Mouse (Mus musculus): ENCODE data around the gene Gm15155.
"Not testable (repeated sequence)": the region's sequence is repeated elsewhere in the genome, so short reads cannot be mapped to it uniquely, and the experiment has no call there.

Gene Gm15155

DNA sequence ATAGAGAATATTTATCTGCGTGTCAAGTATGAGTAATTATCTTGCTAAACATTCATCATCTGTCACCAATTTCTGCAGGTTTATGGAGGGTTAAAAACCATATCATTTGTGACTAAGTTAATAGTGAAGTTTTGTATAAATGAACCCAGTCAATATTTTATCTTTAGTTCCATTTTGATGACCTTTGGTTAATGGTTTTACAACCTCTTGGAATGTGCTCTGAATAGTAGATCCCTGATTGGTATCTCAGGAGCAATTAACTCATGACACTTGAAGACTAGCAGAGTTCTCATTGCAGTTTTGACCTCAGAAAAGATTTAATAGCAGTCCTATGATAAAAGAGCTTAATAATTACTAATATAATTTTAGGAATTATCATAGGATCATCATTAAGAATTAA, 385.2 kb downstream of the Gm15155 start:
- no peak for DNase-seq (ENCODE audit: low spot score in 2 of 2)

DNA sequence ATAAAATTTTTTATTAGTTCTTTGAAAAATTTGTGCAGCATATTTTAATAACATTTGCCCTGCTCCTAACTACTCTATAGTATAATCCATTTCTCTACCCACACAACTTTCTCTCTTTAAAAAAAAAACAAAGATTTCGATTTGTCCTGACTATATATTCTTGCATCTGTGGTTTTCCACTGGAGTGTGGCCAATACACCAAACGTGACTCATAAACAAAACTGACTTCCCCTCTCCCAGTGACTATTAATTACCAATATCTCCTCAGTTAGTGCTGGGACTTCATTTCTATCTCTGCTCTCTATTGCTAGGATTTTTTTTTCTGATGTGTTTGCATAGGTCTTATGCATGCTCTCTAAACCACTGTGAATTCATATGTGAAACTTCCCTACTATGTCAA, 531.2 kb downstream of the Gm15155 start:
- no peak for DNase-seq (ENCODE audit: low spot score in 2 of 2)

DNA sequence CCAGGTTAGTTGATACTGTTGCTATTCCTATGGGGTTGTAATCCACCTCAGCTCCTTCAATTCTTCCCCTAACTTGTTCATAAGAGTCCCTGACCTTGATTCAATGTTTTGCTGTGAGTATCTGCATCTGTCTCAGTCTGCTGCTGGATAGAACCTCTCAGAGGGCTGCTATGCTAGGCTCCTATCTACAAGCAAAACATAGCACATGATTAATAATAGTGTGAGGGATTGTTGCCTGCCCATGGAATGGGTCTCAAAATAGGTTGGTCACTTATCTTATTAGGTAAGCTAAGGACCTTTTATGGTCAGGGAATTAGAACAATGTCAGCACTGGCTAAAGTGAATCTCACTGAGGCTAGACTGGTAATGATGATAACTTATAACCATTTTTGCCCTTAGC, 547.0 kb downstream of the Gm15155 start:
- DNase-seq (ENCODE audit: low spot score in 2 of 2), result no peak

DNA sequence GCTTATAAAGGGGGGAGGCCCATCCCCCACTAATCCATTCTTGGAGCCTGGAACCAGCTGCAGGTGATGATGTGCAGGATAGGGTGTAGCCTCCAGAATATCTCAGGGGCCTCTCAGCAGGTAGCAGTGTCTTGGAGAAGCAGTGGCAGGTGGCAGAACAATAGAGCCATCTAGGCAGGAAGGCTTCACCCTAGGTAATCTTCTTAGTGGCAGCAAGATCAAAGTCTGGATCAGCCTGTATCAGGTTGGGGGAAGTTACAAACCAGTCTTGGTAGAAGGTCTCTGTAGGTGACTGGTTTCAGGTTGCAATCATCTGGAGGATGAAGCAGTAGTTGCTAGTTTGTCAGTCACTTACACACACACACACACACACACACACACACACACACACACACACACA, 679.3 kb downstream of the Gm15155 start:
- DNase-seq (ENCODE audit: low spot score in 2 of 2), result not testable (repeated sequence)
